Mouse (Mus musculus): Measurements from ENCODE around the gene Fbxl8. TPM values are rescaled to one million over a fixed set of nuclear protein-coding genes. Genes with fewer than 3 reads are reported as not detected.

Gene Fbxl8
- total and polyA plus RNA-seq, 3 experiments: 5.2 to 10.5 (median 5.9) TPM

DNA sequence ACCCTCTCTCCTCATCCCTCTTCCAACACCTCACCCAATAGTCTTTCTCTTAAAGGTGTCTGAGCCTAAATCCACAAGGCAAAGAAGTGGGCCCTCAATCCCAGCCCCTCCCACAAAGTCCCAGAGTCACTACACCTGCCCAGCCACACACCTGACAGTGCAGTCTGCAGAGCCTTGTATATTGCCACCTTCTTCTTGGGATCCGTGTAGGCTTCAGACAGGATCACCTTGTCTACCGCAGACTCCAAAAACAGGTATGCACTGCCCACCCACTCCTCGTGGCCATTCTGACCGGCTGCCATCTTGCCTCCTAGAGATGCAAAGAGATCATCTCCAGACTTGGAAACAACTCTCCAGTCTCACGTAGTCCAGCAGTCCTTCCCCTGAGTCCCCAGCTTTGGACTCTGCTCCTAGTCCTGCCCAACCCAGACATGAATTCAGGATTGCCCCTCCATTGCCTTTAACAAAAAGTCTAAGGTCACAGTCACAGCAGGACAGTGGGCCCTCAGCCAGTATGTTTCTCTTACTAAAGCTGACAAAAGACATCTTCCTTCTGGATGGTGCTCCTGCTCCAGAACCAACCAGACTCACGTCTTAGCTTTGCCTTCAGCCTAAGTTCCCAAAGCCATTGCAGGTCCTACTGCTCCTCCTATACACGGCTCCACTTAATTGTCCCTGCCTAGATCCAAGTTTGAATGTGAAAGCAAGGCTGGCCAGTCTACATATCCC lies 3.9 kb upstream of the Fbxl8 start:
- in situ Hi-C loops (cut with MboI; ENCODE audit: low pct_ligation_motif_present, low pct_unique_long_range_greater_than_20kb, low sequenced_read_pairs) (no loop called here), dilution Hi-C loops (cut with MboI; ENCODE audit: extremely low pct_ligation_motif_present, extremely low pct_unique_long_range_greater_than_20kb, low sequenced_read_pairs) (no loop called here)
- H3K4me3 ChIP-seq (replicated peaks in 1 of 3; ENCODE audit: low read depth in 2 of 3, low read length in 2 of 3, poor library complexity in 1 of 3): no peak overlapping the region
- no peak overlapping the region for H3K4me2 ChIP-seq (ENCODE audit: insufficient read depth, low read depth, poor library complexity, severe bottlenecking)
- H3K9me3 ChIP-seq (replicated peaks; ENCODE audit: low read length): peaks cover 4% of the 10 kb centered on the region
- TF ChIP-seq SMC3 (IDR thresholded peaks at IDR 0.05; ENCODE audit: low read depth, low read length) (no peak), UBTF (IDR thresholded peaks at IDR 0.05; ENCODE audit: low read depth, low read length) (no peak), POLR2AphosphoS2 (IDR thresholded peaks at IDR 0.05; ENCODE audit: low read depth, low read length) (no peak), ELF1 (IDR thresholded peaks at IDR 0.05; ENCODE audit: low read depth, low read length) (no peak), CHD2 (IDR thresholded peaks at IDR 0.05; ENCODE audit: low read length) (no peak), HCFC1 (IDR thresholded peaks at IDR 0.05; ENCODE audit: low read depth, low read length) (no peak), ZNF384 (IDR thresholded peaks at IDR 0.05; ENCODE audit: low read depth, low read length) (no peak), SIN3A (IDR thresholded peaks at IDR 0.05; ENCODE audit: low read length) (no peak), RAD21 (IDR thresholded peaks at IDR 0.05; ENCODE audit: low read depth, low read length) (no peak), MAFK (IDR thresholded peaks at IDR 0.05; ENCODE audit: insufficient replicate concordance, low read length) (no peak)
- no peak for DNase-seq (ENCODE audit: extremely low read depth)
- peaks cover 15 to 42% of the 10 kb centered on the region in 2 experiments for H3K36me3 ChIP-seq (replicated peaks in 1 of 2; ENCODE audit: control insufficient read depth in 1 of 2, insufficient read depth in 1 of 2, low read length in 1 of 2)
- H3K79me2 ChIP-seq (replicated peaks; ENCODE audit: control insufficient read depth, extremely low read depth, insufficient read depth, poor library complexity, severe bottlenecking): no peaks in the 10 kb centered on the region
- H3K27ac ChIP-seq (ENCODE audit: insufficient read depth, low read depth): no peak overlapping the region
- peaks cover 9 to 38% of the 10 kb centered on the region in 2 experiments; a peak in 3 of 4 replicates for H3K4me1 ChIP-seq (ENCODE audit: control insufficient read depth in 1 of 2, insufficient read depth in 2 of 2)
- H3K27me3 ChIP-seq (replicated peaks): no peaks in the 10 kb centered on the region
- no peak overlapping the region for H3K9ac ChIP-seq (ENCODE audit: insufficient read depth, low read depth)

DNA sequence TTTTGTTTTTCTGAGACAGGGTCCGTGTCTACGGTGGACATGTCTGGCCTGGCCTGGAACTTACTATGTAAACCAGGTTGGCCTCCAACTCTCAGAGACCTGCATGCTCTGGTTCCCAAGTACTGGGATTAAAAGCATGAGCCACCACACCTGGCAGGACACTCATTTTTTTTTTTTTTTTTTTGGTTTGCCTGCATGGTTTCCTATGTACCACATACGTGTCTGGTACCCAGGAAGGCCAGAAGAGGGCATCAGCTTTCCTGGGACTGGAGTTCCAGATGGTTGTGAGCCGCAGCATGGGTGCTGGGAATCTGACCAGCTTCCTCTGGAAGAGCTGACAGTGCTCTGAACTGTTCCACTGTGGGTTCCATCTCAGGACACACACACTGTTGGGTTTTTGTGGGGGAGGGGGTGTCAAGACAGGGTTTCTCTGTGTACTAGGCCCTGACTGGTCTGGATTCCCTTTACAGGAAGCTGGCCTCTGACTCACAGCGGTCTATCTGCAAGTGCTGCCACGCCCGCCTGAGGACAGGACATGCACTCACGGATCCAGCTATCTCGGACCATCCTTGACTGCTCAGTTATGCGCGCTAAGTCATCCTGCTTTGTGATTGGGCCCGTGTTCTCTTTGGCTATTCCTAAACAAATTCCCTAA lies 3.0 kb upstream of the Fbxl8 start:
- H3K27ac ChIP-seq (ENCODE audit: insufficient read depth, low read depth): no peak overlapping the region
- dilution Hi-C loops (cut with MboI; ENCODE audit: extremely low pct_ligation_motif_present, extremely low pct_unique_long_range_greater_than_20kb, low sequenced_read_pairs) (no loop called here), in situ Hi-C loops (cut with MboI; ENCODE audit: low pct_ligation_motif_present, low pct_unique_long_range_greater_than_20kb, low sequenced_read_pairs) (no loop called here)
- TF ChIP-seq PAX5 (IDR thresholded peaks at IDR 0.05; ENCODE audit: low read length) (no peak), MYC (IDR thresholded peaks at IDR 0.05; ENCODE audit: low read depth, low read length) (no peak), NELFE (IDR thresholded peaks at IDR 0.05; ENCODE audit: low read depth, low read length) (no peak), GABPA (IDR thresholded peaks at IDR 0.05; ENCODE audit: insufficient replicate concordance, low read depth, low read length) (no peak), ZKSCAN1 (IDR thresholded peaks at IDR 0.05; ENCODE audit: borderline replicate concordance, low read depth, low read length) (no peak)
- H3K4me2 ChIP-seq (ENCODE audit: insufficient read depth, low read depth, poor library complexity, severe bottlenecking): no peak overlapping the region
- no peaks in the 10 kb centered on the region for H3K79me2 ChIP-seq (replicated peaks; ENCODE audit: control insufficient read depth, extremely low read depth, insufficient read depth, poor library complexity, severe bottlenecking)
- no peak overlapping the region for H3K4me3 ChIP-seq (replicated peaks in 1 of 3; ENCODE audit: low read depth in 2 of 3, low read length in 2 of 3, poor library complexity in 1 of 3)
- no peak for DNase-seq (ENCODE audit: extremely low read depth)
- peaks cover 9 to 42% of the 10 kb centered on the region in 2 experiments; a peak in 3 of 4 replicates for H3K4me1 ChIP-seq (ENCODE audit: control insufficient read depth in 1 of 2, insufficient read depth in 2 of 2)
- peaks cover 15 to 35% of the 10 kb centered on the region in 2 experiments for H3K36me3 ChIP-seq (replicated peaks in 1 of 2; ENCODE audit: control insufficient read depth in 1 of 2, insufficient read depth in 1 of 2, low read length in 1 of 2)
- H3K9me3 ChIP-seq (replicated peaks; ENCODE audit: low read length): peaks cover 7% of the 10 kb centered on the region
- H3K27me3 ChIP-seq (replicated peaks): no peaks in the 10 kb centered on the region
- H3K9ac ChIP-seq (ENCODE audit: insufficient read depth, low read depth): no peak overlapping the region

Measured in CH12.LX (cell line).